10 mouse cellular contexts compared by ENCODE assay signal in the genomic region with DNA sequence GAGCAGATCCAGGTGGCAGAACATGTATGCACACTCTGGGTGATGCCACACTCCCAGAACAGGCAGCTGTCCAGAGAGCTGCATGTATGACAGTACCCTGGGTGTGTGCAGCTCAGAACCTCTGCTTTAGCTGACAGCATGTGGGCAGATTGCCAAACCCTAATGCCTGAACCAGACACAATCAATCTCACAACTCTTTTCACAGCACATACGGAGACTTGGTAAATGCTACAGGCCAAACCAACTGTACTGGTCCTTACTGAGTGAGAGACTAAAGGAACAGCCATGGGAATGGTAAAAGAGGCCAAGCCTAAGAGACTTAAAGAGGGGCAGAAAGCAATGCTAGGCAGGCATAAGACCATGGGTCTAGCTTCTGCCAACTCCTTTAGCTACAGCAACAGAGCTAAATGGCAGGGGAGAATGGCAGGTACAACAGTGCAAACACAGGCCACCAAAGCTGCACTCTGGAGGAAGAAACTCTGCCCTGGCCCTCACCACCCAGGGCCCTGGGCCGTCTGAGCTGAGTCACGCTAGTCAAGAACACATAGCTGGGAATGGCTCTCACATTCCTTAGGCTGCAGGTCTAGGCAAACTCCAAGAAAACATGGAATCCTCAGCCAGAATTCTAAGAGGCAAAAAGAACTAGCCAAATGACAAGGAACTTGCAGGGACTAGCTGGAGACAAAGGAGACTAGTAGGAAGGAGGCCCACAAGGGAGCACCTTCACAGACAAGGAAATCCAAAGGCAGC.
DNase-seq lines count a peak whose midpoint lies in the region; ATAC-seq and TF ChIP-seq lines count a peak whose summit lies in the region.
"Had no signal": no experiment of that assay in that cellular context is flagged by ENCODE, and none has a peak within 500 bp of the region (broad histone marks: within the 10 kb centered on the region; RNA-seq: fewer than 3 reads in every experiment).

No protein-coding gene starts in this region.

- ATAC-seq in heart, embryonic 12.5 days (ENCODE audit: insufficient number of reproducible peaks, low FRiP score): 0 out of 2 replicates have a peak, but pooled peaks have one; percentile 33
- no peak for ATAC-seq in limb, embryonic 14.5 days (ENCODE audit: low FRiP score, low read depth)
- no peak for ATAC-seq in intestine, embryonic 15.5 days

- no peak overlapping the region for H3K4me2 ChIP-seq in heart, embryonic 12.5 days
- H3K4me2 ChIP-seq in limb, embryonic 14.5 days (replicated peaks; ENCODE audit: low read depth, low read length, severe bottlenecking): no peak overlapping the region
- H3K4me2 ChIP-seq in intestine, embryonic 15.5 days (replicated peaks): no peak overlapping the region

- H3K9ac ChIP-seq in heart, embryonic 12.5 days: no peak overlapping the region
- H3K9ac ChIP-seq in MEL (ENCODE audit: control insufficient read depth, low read depth, low read length, poor library complexity, severe bottlenecking): no peak overlapping the region
- no peak overlapping the region for H3K9ac ChIP-seq in limb, embryonic 14.5 days (ENCODE audit: low read depth, low read length, severe bottlenecking)
- H3K9ac ChIP-seq in intestine, embryonic 15.5 days: no peak overlapping the region

- H3K27me3 ChIP-seq in heart, embryonic 12.5 days (replicated peaks): no peaks in the 10 kb centered on the region
- no peaks in the 10 kb centered on the region for H3K27me3 ChIP-seq in MEL (ENCODE audit: control insufficient read depth in 1 of 2, insufficient read depth in 2 of 2, low read length in 2 of 2)
- no peaks in the 10 kb centered on the region for H3K27me3 ChIP-seq in limb, embryonic 14.5 days (ENCODE audit: control insufficient read depth, insufficient read depth, low read length)
- H3K27me3 ChIP-seq in intestine, embryonic 15.5 days (replicated peaks): no peaks in the 10 kb centered on the region

- H3K4me3 ChIP-seq in heart, embryonic 12.5 days: no peak overlapping the region
- no peak overlapping the region for H3K4me3 ChIP-seq in MEL (ENCODE audit: control insufficient read depth in 1 of 2, insufficient read depth in 1 of 2, low read depth in 2 of 2, low read length in 2 of 2)
- no peak overlapping the region for H3K4me3 ChIP-seq in limb, embryonic 14.5 days (replicated peaks; ENCODE audit: low read length)
- no peak overlapping the region for H3K4me3 ChIP-seq in intestine, embryonic 15.5 days (replicated peaks)
- H3K4me3 ChIP-seq: heart, adult 2 months had no signal

- 52% methylated on average over 3 of the region's 3 CpGs for WGBS in heart, embryonic 12.5 days
- WGBS in limb, embryonic 14.5 days: 54% methylated on average over 3 of the region's 3 CpGs
- 65% methylated on average over 3 of the region's 3 CpGs for WGBS in intestine, embryonic 15.5 days

- H3K27ac ChIP-seq in heart, embryonic 12.5 days (ENCODE audit: poor library complexity, severe bottlenecking): peak overlapping the region; percentile 41
- no peak overlapping the region for H3K27ac ChIP-seq in MEL (ENCODE audit: control insufficient read depth, low read depth, low read length)
- H3K27ac ChIP-seq in limb, embryonic 14.5 days (replicated peaks; ENCODE audit: low read depth, low read length): peak overlapping the region; percentile 33; the same call in 1 of the 2 replicates
- no peak overlapping the region for H3K27ac ChIP-seq in intestine, embryonic 15.5 days
- H3K27ac ChIP-seq: heart, adult 2 months had no signal

- no peak for TF ChIP-seq CTCF in MEL (IDR thresholded peaks at IDR 0.05 in 2 of 3, conservative IDR thresholded peaks at IDR 0.05 in 1 of 3; ENCODE audit: control insufficient read depth in 1 of 3, insufficient read depth in 1 of 3, low read depth in 2 of 3, low read length in 3 of 3, poor library complexity in 1 of 3, severe bottlenecking in 1 of 3)
- TF ChIP-seq CTCF in brain, embryonic 14.5 days (IDR thresholded peaks at IDR 0.05; ENCODE audit: borderline replicate concordance, extremely low read depth, insufficient read depth, insufficient read length): no peak

- H3K36me3 ChIP-seq in heart, embryonic 12.5 days: peaks cover 93% of the 10 kb centered on the region
- peaks cover 16 to 21% of the 10 kb centered on the region in 2 experiments for H3K36me3 ChIP-seq in MEL (ENCODE audit: control insufficient read depth in 1 of 2, insufficient read depth in 2 of 2, low read length in 2 of 2)
- peaks cover 96% of the 10 kb centered on the region for H3K36me3 ChIP-seq in limb, embryonic 14.5 days (ENCODE audit: control insufficient read depth, insufficient read depth, low read length)
- H3K36me3 ChIP-seq in intestine, embryonic 15.5 days: peaks cover 60% of the 10 kb centered on the region

- H3K9me3 ChIP-seq in heart, embryonic 12.5 days (replicated peaks): no peaks in the 10 kb centered on the region
- H3K9me3 ChIP-seq in MEL (replicated peaks; ENCODE audit: insufficient read depth, low read length): no peaks in the 10 kb centered on the region
- no peaks in the 10 kb centered on the region for H3K9me3 ChIP-seq in limb, embryonic 14.5 days (ENCODE audit: control insufficient read depth, low read length)
- H3K9me3 ChIP-seq in intestine, embryonic 15.5 days: no peaks in the 10 kb centered on the region
- H3K9me3 ChIP-seq: G1E had no signal

- TF ChIP-seq EP300 in MEL (IDR thresholded peaks at IDR 0.05; ENCODE audit: low read depth in 1 of 2, low read length in 2 of 2): no peak

- H3K4me1 ChIP-seq in heart, embryonic 12.5 days (replicated peaks): peaks cover 16% of the 10 kb centered on the region
- peaks cover 18 to 19% of the 10 kb centered on the region in 2 experiments for H3K4me1 ChIP-seq in MEL (ENCODE audit: control insufficient read depth in 1 of 2, insufficient read depth in 2 of 2, low read length in 2 of 2)
- no peaks in the 10 kb centered on the region for H3K4me1 ChIP-seq in limb, embryonic 14.5 days (ENCODE audit: control insufficient read depth, insufficient read depth, low read length)
- no peaks in the 10 kb centered on the region for H3K4me1 ChIP-seq in intestine, embryonic 15.5 days (replicated peaks)

- TF ChIP-seq POLR2A in MEL (IDR thresholded peaks at IDR 0.05; ENCODE audit: control insufficient read depth in 1 of 2, insufficient read depth in 1 of 2, low read depth in 1 of 2, low read length in 2 of 2, poor library complexity in 1 of 2): no peak
- TF ChIP-seq POLR2A in brain, embryonic 14.5 days (IDR thresholded peaks at IDR 0.05; ENCODE audit: borderline replicate concordance, extremely low read depth, insufficient read depth, insufficient read length, poor library complexity, severe bottlenecking): no peak
- no peak for TF ChIP-seq POLR2A in limb, embryonic 14.5 days (IDR thresholded peaks at IDR 0.05; ENCODE audit: borderline replicate concordance, extremely low read depth, insufficient read depth, insufficient read length)

- no peak for TF ChIP-seq RAD21 in MEL (IDR thresholded peaks at IDR 0.05; ENCODE audit: low read depth, low read length)

- intact Hi-C loops in heart, postnatal 25 days (cut with DNase I): no loop called here

- DNase-seq in heart, postnatal 25 days (ENCODE audit: low spot score): no peak
- DNase-seq in MEL (ENCODE audit: low read depth, low spot score): peak; percentile 44
- peak; percentile 81 for DNase-seq in brain, embryonic 14.5 days (ENCODE audit: low read depth)
- DNase-seq in limb, embryonic 14.5 days (ENCODE audit: low spot score): peak; percentile 10
- no peak for DNase-seq in spleen, postnatal 4 days (ENCODE audit: low spot score in 2 of 2)
- DNase-seq in spleen, adult 18-20 months: no peak

- no peaks in the 10 kb centered on the region for H3K79me2 ChIP-seq in MEL (ENCODE audit: control insufficient read depth, insufficient read depth, low read length, poor library complexity)

TF ChIP-seq in MEL, 35 proteins besides CTCF, POLR2A, EP300 and RAD21:
- TF ChIP-seq SMC3 (IDR thresholded peaks at IDR 0.05; ENCODE audit: low read depth, low read length) (no peak), BHLHE40 (IDR thresholded peaks at IDR 0.05; ENCODE audit: borderline replicate concordance, low read depth, low read length) (no peak), TCF12 (IDR thresholded peaks at IDR 0.05; ENCODE audit: low read depth, low read length) (no peak), ZC3H11A (IDR thresholded peaks at IDR 0.05; ENCODE audit: low read depth, low read length) (no peak), E2F4 (IDR thresholded peaks at IDR 0.05; ENCODE audit: borderline replicate concordance, low read depth, low read length) (no peak), RCOR1 (IDR thresholded peaks at IDR 0.05; ENCODE audit: low read depth, low read length) (no peak), USF1 (IDR thresholded peaks at IDR 0.05; ENCODE audit: low read depth, low read length) (no peak), GATA1 (IDR thresholded peaks at IDR 0.05; ENCODE audit: low read depth, low read length) (no peak), TBP (IDR thresholded peaks at IDR 0.05; ENCODE audit: low read depth, low read length) (no peak)

Comparison
In these comparisons a context has a peak if more than half of its experiments do, and no peak if none do; other contexts are left out.
1. H3K27ac ChIP-seq: peak in heart, embryonic 12.5 days (single experiment) and limb, embryonic 14.5 days (single experiment); none in MEL (single experiment) and intestine, embryonic 15.5 days (single experiment).
2. DNase-seq: peak in MEL (single experiment), brain, embryonic 14.5 days (single experiment) and limb, embryonic 14.5 days (single experiment); none in heart, postnatal 25 days (single experiment), spleen, postnatal 4 days (0 of 2) and spleen, adult 18-20 months (0 of 2).